Mouse (Mus musculus): ENCODE measurements around the gene Otud5. TPM values are rescaled to one million over a fixed set of nuclear protein-coding genes. Genes with fewer than 3 reads are reported as not detected.

The Otud5 gene
- 82.6 and 87.6 TPM in 2 replicates for polyA plus RNA-seq (2012)

DNA sequence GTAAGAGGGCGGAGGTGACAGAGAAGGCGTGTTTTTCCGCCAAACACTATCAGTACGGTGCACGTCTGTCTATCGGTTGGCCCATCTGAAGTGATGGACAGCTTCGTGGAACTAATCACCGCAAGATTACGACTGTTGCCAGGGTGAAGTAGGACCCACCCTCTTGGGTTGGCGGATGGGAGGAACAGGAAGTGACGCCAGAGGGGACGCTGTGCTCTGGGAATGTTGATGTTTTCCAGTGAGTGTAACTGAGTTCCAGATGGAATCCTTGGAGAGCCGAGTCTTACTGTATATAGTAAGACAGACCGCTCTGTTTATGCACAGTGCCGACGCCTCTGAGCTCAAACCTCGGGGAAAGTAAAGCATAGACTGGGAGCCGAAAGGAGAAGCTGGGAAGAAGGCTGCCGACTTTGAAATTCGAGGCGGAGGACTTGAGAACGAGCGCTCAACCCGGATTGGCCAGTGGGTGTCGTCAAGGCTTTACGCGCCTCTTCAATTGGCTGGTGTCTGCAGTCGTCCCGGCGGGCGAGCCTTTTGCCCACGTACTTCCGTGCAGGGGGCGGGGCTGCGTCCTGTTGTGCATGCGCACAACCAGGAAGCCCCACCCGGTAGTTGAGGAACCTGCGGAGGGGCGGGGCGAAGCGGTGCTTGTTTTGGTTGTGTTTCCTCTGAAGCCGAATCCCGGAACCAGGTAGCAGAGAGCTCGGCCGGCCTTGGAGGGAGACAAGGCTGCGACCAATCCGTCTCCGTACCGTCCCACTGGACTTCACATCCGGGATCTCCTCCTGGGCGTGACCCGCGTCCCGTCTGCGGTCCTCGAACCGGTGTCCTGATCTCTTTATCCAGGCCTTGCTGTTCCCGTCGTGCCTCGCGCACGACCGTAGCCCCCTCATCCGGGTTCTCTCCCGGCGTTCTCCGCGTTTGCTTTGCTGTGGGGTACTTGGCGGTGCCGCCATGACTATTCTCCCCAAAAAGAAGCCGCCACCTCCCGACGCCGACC is at the start of gene Otud5:
Gene Otud5 (plus strand): TSS at position 202 of the 1,000 bp plus-strand sequence.

GRCm38 (mm10) chrX:7821865-7822779 is 19.0 kb upstream of the Otud5 start, which contains the start of gene Kcnd1:
Kcnd1 (plus strand) TSS chrX:7822289.

DNA sequence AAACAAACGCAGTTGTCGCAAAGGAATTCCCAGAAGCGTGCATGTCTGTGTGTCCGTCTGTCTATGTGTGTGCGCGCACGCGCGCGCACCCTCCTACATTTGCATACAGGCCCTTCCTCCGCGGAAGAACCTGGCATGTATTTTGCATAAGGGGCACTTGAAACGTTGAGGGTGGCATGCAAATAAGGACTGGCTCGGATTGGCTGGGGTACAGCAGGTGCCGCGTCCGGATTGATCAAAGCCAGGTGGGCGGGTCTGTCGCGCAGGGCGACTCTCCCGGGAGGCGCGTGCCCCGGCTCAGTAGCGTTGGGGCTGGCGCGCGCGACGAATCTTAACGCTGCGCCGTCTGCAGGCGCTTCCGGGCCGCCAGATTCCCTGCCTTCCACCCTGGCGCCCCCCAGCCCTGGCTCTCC is 36.8 kb downstream of the Otud5 start, which contains the start of gene Pim2:
Gene Pim2 (plus strand): TSS at position 256 of the 413 bp plus-strand sequence.

DNA sequence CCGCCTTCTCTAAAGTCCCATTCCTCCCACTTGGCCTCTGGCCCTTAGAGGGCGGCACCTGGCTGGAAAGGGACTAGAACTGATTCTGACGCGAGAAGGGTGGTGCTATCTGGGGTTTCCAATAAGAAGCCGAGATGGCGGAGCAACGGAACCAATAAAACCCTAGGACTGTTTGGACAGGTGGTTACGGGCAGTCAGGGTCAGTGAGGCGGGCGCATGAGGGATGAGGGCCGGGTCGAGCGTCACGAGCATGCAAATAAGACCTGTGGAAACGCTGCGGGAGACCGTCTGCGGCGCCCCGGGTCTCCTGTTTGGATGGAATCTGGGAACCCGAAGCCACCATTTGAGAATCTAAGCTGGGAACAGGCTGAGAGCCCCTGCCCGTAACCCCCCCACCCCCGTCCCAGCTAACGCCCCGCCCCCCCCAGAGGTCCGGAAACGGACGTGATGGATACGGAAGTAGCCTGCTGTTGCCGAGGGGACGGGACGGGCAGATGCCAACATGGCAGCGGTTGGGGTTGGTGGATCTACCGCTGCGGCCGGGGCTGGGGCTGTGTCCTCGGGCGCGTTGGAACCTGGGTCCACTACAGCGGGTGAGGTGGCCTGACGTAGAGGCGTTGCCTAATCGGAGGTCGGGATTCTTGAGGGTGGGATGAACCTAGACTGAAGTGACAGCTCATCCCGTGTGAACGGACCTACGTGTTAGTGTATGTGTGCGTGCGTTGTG is 42.8 kb downstream of the Otud5 start, which contains the start of gene Slc35a2:
Gene Slc35a2 (plus strand): TSS at position 188 of the 727 bp plus-strand sequence.

GRCm38 (mm10) chrX:7898880-7899874 is 58.0 kb downstream of the Otud5 start, which contains the start of the genes Pqbp1 and Timm17b:
Pqbp1 (minus strand) TSS chrX:7899269.
Timm17b (plus strand) TSS chrX:7899357.

DNA sequence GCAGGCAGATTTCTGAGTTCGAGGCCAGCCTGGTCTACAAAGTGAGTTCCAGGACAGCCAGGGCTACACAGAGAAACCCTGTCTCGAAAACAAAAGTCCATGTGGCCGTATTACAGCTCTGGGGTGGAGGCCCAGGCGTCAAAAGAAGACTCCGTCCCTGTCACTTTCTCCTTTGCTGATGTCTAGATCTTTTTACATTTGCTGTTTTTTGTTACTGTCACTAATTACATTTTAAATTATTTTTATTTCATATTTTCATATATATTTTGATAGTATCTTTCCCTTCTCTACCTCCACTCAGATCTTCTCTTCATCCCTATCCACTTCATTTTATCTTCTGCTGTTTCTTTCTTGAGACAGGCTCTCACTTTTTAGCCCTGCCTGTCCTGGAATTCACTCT is 66.6 kb downstream of the Otud5 start, which contains the start of gene Gm10491:
Gene Gm10491 (minus strand): TSS at position 101 of the 400 bp plus-strand sequence.

DNA sequence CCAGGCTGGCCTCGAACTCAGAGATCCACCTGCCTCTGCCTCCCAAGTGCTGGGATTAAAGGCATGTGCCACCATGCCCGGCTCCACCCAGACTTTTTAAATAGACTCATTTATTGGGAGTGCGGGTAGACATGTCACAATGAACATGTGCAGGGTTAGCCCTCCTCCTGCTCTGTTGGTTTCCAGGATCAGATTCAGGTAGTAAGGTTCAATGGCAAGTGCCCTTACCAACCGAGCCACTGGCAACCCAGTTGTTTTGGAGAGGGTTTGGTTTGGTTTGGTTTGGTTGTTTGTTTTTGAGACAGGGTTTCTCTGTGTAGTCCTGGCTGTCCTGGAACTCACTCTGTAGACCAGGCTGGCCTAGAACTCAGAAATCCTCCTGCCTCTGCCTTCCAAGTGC is 68.1 kb downstream of the Otud5 start, which contains the start of gene Gm10490:
Gene Gm10490 (plus strand): TSS at position 301 of the 400 bp plus-strand sequence.

DNA sequence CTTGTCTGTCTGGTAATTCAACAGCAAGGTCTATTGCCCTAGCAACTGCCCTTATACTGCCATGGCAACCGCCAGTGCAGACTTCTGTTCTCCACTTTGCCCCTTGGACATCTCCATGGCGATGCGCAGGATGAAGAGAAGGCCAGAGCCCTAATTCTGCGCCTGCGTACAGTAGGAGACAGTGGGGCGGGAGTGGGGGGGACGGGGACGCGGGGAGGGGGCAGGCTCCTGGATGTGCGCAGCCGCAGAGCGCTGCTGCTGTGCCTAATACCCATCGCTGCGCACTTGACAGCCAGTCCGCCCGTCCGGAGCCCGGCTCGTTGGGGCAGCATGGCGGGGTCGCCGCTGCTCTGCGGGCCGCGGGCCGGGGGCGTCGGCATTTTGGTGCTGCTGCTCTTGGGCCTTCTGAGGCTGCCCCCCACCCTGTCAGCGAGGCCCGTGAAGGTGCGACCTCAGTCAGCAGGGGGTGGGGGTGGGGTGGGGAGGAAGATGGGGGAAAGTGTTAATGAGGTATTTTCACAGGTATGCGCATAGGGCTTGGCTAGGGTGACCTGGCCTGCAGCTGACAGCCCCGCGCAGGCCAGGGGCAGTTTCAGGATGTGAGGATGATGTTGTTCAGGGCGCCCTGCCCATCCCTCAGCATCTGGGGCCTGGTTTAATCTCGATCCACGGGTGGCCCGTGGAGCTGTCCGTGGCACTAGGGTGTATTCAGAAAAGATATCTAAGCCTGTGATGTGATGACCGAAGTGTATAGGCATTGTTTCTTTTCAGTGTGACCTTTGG is 78.6 kb downstream of the Otud5 start, which contains the start of gene Pcsk1n:
Gene Pcsk1n (plus strand): TSS at position 222 of the 783 bp plus-strand sequence.

Other genes with a start within 250 kb of the Otud5 start
- 54.9 and 59.4 TPM in 2 replicates for gene Ccdc22, start 235.8 kb upstream of the Otud5 start, polyA plus RNA-seq (2012)
- gene Cacna1f, start 234.3 kb upstream of the Otud5 start, polyA plus RNA-seq (2012), result 0.15 and 0.20 TPM in 2 replicates
- 0.37 and 0.49 TPM in 2 replicates for gene Syp, start 202.9 kb upstream of the Otud5 start, polyA plus RNA-seq (2012)
- 21.9 and 25.7 TPM in 2 replicates for gene Prickle3, start 184.1 kb upstream of the Otud5 start, polyA plus RNA-seq (2012)
- 78.6 and 85.3 TPM in 2 replicates for gene Plp2, start 170.0 kb upstream of the Otud5 start, polyA plus RNA-seq (2012)
- 0.02 and 0.16 TPM in 2 replicates for gene Magix, start 160.1 kb upstream of the Otud5 start, polyA plus RNA-seq (2012)
- gene Gpkow, start 144.2 kb upstream of the Otud5 start, polyA plus RNA-seq (2012), result 7.6 and 9.3 TPM in 2 replicates
- gene Wdr45, start 127.0 kb upstream of the Otud5 start, polyA plus RNA-seq (2012), result 29.1 and 38.9 TPM in 2 replicates
- gene Gm45208, start 119.1 kb upstream of the Otud5 start, polyA plus RNA-seq (2012), result 5.4 and 5.5 TPM in 2 replicates
- 13.0 and 14.3 TPM in 2 replicates for gene Praf2, start 112.9 kb upstream of the Otud5 start, polyA plus RNA-seq (2012)
- 9.2 and 12.0 TPM in 2 replicates for gene Ccdc120, start 90.5 kb upstream of the Otud5 start, polyA plus RNA-seq (2012)
- 35.0 and 39.3 TPM in 2 replicates for gene Tfe3, start 78.8 kb upstream of the Otud5 start, polyA plus RNA-seq (2012)
- gene Gripap1, start 51.6 kb upstream of the Otud5 start, polyA plus RNA-seq (2012), result 30.7 and 49.9 TPM in 2 replicates
- gene Kcnd1, start 19.1 kb upstream of the Otud5 start, polyA plus RNA-seq (2012), result 0.55 and 0.57 TPM in 2 replicates
- gene Pim2, start 36.9 kb downstream of the Otud5 start, polyA plus RNA-seq (2012), result 24.2 and 25.3 TPM in 2 replicates
- gene Slc35a2, start 42.7 kb downstream of the Otud5 start, polyA plus RNA-seq (2012), result 43.2 and 61.9 TPM in 2 replicates
- 168 and 179 TPM in 2 replicates for gene Pqbp1, start 57.9 kb downstream of the Otud5 start, polyA plus RNA-seq (2012)
- 115 and 120 TPM in 2 replicates for gene Timm17b, start 58.0 kb downstream of the Otud5 start, polyA plus RNA-seq (2012)
- not detected in 2 replicates for gene Gm10491, start 66.5 kb downstream of the Otud5 start, polyA plus RNA-seq (2012)
- gene Gm10490, start 68.2 kb downstream of the Otud5 start, polyA plus RNA-seq (2012), result not detected in 2 replicates
- gene Pcsk1n, start 78.5 kb downstream of the Otud5 start, polyA plus RNA-seq (2012), result 0.06 TPM in 2 replicates
- not detected in 2 replicates for gene Eras, start 87.2 kb downstream of the Otud5 start, polyA plus RNA-seq (2012)
- gene Hdac6, start 106.5 kb downstream of the Otud5 start, polyA plus RNA-seq (2012), result 8.0 and 10.3 TPM in 2 replicates
- 28.0 and 45.7 TPM in 2 replicates for gene Gata1, start 136.7 kb downstream of the Otud5 start, polyA plus RNA-seq (2012)
- not detected in 2 replicates for gene Glod5, start 177.1 kb downstream of the Otud5 start, polyA plus RNA-seq (2012)
- gene Suv39h1, start 233.4 kb downstream of the Otud5 start, polyA plus RNA-seq (2012), result 20.0 and 21.1 TPM in 2 replicates
- gene Was, start 249.1 kb downstream of the Otud5 start, polyA plus RNA-seq (2012), result 231 and 266 TPM in 2 replicates

All from megakaryocyte-erythroid progenitor cell, adult 5 weeks (primary cell).